Mouse (Mus musculus) megakaryocyte progenitor cell, adult 5-6 weeks (primary cell): ENCODE results near the gene Olfr578. TPM values are rescaled to one million over a fixed set of nuclear protein-coding genes. Genes with fewer than 3 reads are reported as not detected.

Experiments used
- ATAC-seq: replicated peaks from 2 replicates; pipeline ENCODE4 v1.8.0; 2016; ENCODE audit warnings: mild to moderate bottlenecking, moderate TSS enrichment, inconsistent platforms; ENCODE audit not compliant: poor library complexity
- total RNA-seq, 2 experiments: library from RNA; stranded (forward) in 1 of 2; stranded (reverse) in 1 of 2; fragments of 157-497, 149-512 nt in 1 of 2; fragments of 200-1000 nt in 1 of 2; gene quantifications; 2 replicates each; pipeline versions ENCODE4 v1.2.3 to v1.2.4; 2015 to 2017

Olfr578 gene
- total RNA-seq (2015) (not detected in 2 replicates), total RNA-seq (2017) (not detected in 2 replicates)

DNA sequence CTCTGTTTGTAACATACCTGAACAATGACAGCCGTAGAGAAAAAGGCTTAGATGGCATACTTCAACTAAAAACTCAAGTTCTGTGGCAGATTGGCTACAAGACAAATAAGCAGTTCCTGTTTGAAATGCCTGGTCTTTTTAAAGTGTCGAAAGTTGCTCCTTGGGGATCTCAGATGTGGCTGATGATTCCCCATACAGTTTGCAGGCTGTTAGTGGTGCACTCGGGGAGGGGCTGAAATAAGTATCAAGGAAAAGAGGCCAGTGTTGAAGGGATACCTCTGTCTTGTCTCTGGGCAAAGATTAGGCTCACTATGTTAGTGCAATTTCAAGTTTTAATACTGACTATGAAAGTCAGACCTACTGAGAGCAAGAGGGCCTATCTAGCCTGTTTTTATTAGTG, at the start of gene Olfr578:
Gene Olfr578 (minus strand): TSS at position 101 of the 400 bp plus-strand sequence.
- ATAC-seq, result no peak

DNA sequence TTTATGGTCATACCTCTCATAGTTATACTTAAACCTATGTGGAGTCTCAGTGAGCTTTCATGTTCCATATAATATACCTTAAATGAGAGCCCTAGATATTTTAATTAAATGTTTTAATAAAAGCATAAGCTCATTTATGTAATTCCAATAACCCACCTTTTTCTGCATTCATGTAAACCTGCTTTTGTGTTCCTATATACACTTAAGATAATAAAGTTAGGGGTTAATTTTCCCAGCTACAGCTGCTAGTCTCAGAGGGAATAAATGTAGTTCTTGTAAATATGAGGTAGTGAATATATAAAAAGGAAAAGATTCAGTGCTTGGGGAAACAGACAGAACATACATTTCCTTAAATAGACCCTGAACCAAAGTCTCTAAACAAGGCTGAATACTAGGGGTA, 48.6 kb upstream of the Olfr578 start, which contains the start of gene Olfr582:
Gene Olfr582 (plus strand): TSS at position 301 of the 400 bp plus-strand sequence.
- no peak for ATAC-seq

DNA sequence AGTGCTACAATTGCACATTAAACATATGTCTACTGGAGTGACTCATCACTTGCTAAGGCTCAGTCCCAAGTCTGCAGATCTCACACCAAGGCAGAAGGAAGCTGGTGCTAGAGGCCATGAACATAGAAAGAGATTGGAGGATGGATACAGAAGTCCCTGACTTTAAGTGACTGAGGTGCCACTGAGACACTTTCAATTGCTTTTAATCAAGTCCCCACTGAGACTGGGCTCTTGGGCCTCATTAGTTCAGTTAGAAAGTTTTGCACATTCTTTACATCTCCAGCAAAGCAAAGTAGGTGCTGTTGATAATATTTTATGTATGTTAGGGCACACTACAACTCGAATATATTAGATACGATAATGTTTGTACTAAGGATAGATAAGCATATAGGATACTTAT, 13.3 kb downstream of the Olfr578 start, which contains the start of gene Olfr577:
Gene Olfr577 (minus strand): TSS at position 101 of the 400 bp plus-strand sequence.
- ATAC-seq, result no peak

DNA sequence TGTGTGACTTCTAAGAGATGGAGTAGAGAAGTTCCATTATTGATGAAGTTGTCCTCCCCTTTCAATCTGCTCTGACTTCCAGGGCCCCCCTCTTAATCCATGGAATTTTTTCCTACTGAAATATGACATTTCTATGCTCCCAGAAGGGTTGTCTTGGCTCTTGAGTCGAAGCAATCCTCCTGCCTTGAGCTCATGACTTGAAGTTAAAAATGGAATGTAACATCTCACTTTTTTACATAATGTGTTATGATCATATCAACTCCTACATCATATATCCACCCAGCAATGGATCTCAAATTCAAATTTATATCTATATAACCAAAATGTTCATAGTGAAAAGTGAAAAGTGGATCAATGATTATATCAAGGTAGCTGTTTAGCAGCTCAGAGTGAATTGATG, 14.7 kb downstream of the Olfr578 start:
- ATAC-seq, result no peak

DNA sequence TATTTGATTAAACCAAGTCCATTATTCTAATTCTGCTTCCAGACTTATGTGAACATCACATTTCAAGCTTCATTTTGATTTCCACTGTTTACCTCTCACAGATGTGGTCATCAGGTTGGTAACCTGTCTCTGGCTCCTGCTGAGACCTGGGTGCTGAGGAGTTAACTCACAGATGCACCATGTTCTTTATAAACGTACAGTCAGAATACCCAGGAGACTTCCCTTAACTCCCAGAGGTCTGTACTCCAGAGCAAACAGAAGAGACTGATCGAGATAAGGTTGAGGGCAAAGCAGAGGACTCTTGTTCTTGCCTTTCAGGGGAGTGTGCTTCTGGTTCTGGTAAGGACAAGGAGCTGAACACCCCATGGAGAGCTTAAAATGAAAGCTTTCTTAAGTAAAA, 26.8 kb downstream of the Olfr578 start, which contains the start of gene Olfr576:
Gene Olfr576 (plus strand): TSS at position 301 of the 400 bp plus-strand sequence.
- ATAC-seq, result no peak

DNA sequence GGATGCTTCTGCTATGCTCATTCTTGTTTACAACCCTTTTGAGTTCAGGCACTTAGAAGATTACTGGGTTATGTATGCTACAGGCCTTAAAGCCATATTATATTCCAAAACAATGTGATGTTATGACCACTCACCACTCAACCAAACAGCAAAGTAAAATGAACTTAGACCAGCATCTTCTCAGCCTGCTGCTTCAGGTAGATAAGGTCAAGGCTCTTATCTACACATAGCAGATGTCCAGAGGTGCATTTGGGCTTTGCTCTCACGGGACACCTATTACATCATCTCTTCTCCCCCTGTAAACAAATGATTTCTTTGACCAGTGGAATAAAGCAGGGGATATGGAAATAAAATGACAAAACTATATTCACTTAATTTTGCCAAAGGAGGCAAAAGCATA, 30.5 kb downstream of the Olfr578 start, which contains the start of gene Olfr575:
Gene Olfr575 (minus strand): TSS at position 183 of the 400 bp plus-strand sequence.
- no peak for ATAC-seq

DNA sequence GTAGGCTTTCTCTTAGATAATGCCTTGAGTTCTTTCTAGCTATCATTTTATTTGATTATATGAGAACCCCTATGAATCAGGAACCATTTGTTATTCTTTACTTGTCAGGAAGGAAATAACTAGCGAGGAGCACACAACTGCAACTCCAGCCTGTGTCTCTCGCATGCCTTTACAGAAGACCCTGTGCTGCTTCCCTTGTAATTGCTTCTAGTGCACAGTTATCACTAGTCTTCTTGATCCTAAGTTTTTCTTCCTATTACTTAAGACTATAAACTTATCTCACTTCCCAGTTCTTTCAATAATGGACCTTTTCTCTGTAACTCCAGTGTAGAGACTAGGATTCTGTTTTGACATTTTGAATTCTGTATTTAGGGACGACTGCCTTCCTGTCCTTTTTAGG, 31.0 kb downstream of the Olfr578 start:
- no peak for ATAC-seq

DNA sequence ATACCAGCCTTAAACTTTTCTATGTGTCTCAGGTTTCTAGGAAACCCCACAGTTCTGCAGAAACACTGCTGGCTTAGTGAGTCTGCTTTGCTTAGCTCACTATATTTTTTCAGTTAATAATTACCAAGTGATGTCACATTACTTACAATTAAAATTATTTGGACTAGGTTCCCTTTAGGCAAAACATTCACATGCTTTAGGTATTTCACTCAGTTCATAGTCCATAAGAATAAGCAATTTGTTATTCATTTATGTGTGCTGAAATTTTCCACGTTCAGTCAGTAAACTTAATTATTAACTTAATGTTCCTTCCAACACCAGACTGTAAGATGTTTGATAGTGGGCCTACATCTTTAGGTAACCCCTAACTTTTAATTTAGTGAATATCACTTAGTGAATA, 38.4 kb downstream of the Olfr578 start:
- ATAC-seq, result no peak

DNA sequence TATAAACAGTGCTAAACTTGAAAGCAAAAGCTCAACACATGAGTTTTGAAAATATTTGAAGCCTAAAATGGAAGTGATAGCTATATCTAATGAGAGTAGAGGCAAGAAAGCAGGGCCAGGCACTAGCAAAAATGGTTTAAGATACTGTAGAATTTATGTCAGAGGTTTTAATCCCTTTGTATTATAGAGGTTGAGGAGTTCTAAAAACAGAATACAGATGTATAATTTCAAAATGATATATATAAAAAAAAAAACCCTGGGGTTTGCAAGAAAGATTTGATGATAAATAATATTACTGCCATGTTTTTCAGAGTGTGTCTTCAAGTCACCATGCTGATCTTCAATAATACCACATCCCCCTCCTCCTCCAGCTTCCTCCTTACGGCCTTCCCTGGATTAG, 41.0 kb downstream of the Olfr578 start, which contains the start of gene Olfr574:
Gene Olfr574 (plus strand): TSS at position 301 of the 400 bp plus-strand sequence.
- ATAC-seq, result no peak

DNA sequence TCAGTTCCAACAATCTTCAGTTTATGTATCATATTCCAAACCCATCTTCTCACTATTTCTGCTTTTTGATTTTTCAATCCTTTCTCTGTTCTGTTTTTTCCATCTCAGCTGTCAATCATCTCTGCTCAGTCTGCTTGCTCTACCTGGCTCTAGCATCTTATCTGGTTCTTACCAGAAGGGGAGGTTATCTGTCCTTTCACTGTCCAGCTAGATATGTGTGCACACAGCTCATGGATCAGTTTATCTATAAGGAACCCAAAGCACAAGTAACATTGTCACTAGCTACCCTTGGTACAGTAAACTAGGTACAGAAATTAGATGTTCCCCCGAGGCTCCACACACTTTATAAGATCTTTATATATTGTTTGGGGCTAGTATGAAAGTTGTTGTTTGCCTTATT, 45.7 kb downstream of the Olfr578 start:
- no peak for ATAC-seq

DNA sequence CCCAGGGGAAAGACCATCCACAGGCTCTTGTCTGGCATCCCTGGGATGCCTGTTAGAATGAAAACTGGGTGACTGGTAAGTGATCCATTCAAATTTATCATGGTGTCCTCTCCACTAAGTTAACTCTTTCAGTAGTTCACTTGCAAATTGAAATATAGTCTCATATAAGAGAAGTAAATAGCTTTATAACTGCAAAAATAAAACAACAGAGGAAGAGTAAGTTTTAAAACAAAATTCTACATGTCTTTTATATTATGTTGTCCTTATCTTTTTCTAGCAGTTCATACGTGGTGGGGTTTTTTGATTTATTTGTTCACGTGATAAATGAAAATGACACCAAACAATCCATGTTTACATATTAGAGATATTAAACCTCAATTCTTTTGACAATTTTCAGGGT, 46.6 kb downstream of the Olfr578 start, which contains the start of gene Olfr573-ps1:
Gene Olfr573-ps1 (minus strand): TSS at position 101 of the 400 bp plus-strand sequence.
- ATAC-seq, result no peak

Other genes starting within 250 kb of the Olfr578 start
- not detected in 2 replicates for gene Olfr560, start 230.0 kb downstream of the Olfr578 start, total RNA-seq (2015)
- gene Olfr560, start 230.0 kb downstream of the Olfr578 start, total RNA-seq (2017), result not detected in 2 replicates
- gene Olfr78, start 229.9 kb downstream of the Olfr578 start, total RNA-seq (2015), result not detected in 2 replicates
- gene Olfr78, start 229.9 kb downstream of the Olfr578 start, total RNA-seq (2017), result not detected in 2 replicates
- gene Olfr561, start 218.1 kb downstream of the Olfr578 start, total RNA-seq (2015), result not detected in 2 replicates
- gene Olfr561, start 218.1 kb downstream of the Olfr578 start, total RNA-seq (2017), result not detected in 2 replicates
- gene Olfr564, start 185.8 kb downstream of the Olfr578 start, total RNA-seq (2015), result not detected in 2 replicates
- gene Olfr564, start 185.8 kb downstream of the Olfr578 start, total RNA-seq (2017), result not detected in 2 replicates
- gene Olfr566, start 130.6 kb downstream of the Olfr578 start, total RNA-seq (2015), result not detected in 2 replicates
- not detected in 2 replicates for gene Olfr566, start 130.6 kb downstream of the Olfr578 start, total RNA-seq (2017)
- not detected in 2 replicates for gene Olfr568, start 112.2 kb downstream of the Olfr578 start, total RNA-seq (2015)
- not detected in 2 replicates for gene Olfr568, start 112.2 kb downstream of the Olfr578 start, total RNA-seq (2017)
- not detected in 2 replicates for gene Olfr569, start 98.4 kb downstream of the Olfr578 start, total RNA-seq (2015)
- gene Olfr569, start 98.4 kb downstream of the Olfr578 start, total RNA-seq (2017), result not detected in 2 replicates
- not detected in 2 replicates for gene Olfr570, start 94.7 kb downstream of the Olfr578 start, total RNA-seq (2015)
- gene Olfr570, start 94.7 kb downstream of the Olfr578 start, total RNA-seq (2017), result not detected in 2 replicates
- gene Olfr571, start 71.8 kb downstream of the Olfr578 start, total RNA-seq (2015), result not detected in 2 replicates
- not detected in 2 replicates for gene Olfr571, start 71.8 kb downstream of the Olfr578 start, total RNA-seq (2017)
- not detected in 2 replicates for gene Olfr572, start 64.9 kb downstream of the Olfr578 start, total RNA-seq (2015)
- not detected in 2 replicates for gene Olfr572, start 64.9 kb downstream of the Olfr578 start, total RNA-seq (2017)
- gene Olfr573-ps1, start 46.7 kb downstream of the Olfr578 start, total RNA-seq (2015), result not detected in 2 replicates
- gene Olfr573-ps1, start 46.7 kb downstream of the Olfr578 start, total RNA-seq (2017), result not detected in 2 replicates
- gene Olfr574, start 40.9 kb downstream of the Olfr578 start, total RNA-seq (2015), result not detected in 2 replicates
- gene Olfr574, start 40.9 kb downstream of the Olfr578 start, total RNA-seq (2017), result not detected in 2 replicates
- not detected in 2 replicates for gene Olfr575, start 30.5 kb downstream of the Olfr578 start, total RNA-seq (2015)
- not detected in 2 replicates for gene Olfr575, start 30.5 kb downstream of the Olfr578 start, total RNA-seq (2017)
- not detected in 2 replicates for gene Olfr576, start 26.7 kb downstream of the Olfr578 start, total RNA-seq (2015)
- not detected in 2 replicates for gene Olfr576, start 26.7 kb downstream of the Olfr578 start, total RNA-seq (2017)
- not detected in 2 replicates for gene Olfr577, start 13.4 kb downstream of the Olfr578 start, total RNA-seq (2015)
- not detected in 2 replicates for gene Olfr577, start 13.4 kb downstream of the Olfr578 start, total RNA-seq (2017)
- gene Olfr582, start 48.7 kb upstream of the Olfr578 start, total RNA-seq (2015), result not detected in 2 replicates
- gene Olfr582, start 48.7 kb upstream of the Olfr578 start, total RNA-seq (2017), result not detected in 2 replicates
- not detected in 2 replicates for gene Olfr583, start 62.0 kb upstream of the Olfr578 start, total RNA-seq (2015)
- not detected in 2 replicates for gene Olfr583, start 62.0 kb upstream of the Olfr578 start, total RNA-seq (2017)
- not detected in 2 replicates for gene Olfr584, start 92.6 kb upstream of the Olfr578 start, total RNA-seq (2015)
- not detected in 2 replicates for gene Olfr584, start 92.6 kb upstream of the Olfr578 start, total RNA-seq (2017)
- gene Olfr585, start 108.4 kb upstream of the Olfr578 start, total RNA-seq (2015), result not detected in 2 replicates
- not detected in 2 replicates for gene Olfr585, start 108.4 kb upstream of the Olfr578 start, total RNA-seq (2017)
- not detected in 2 replicates for gene Olfr586, start 136.3 kb upstream of the Olfr578 start, total RNA-seq (2015)
- not detected in 2 replicates for gene Olfr586, start 136.3 kb upstream of the Olfr578 start, total RNA-seq (2017)
- not detected in 2 replicates for gene Olfr588-ps1, start 151.6 kb upstream of the Olfr578 start, total RNA-seq (2015)
- gene Olfr588-ps1, start 151.6 kb upstream of the Olfr578 start, total RNA-seq (2017), result not detected in 2 replicates
- gene Olfr589, start 167.0 kb upstream of the Olfr578 start, total RNA-seq (2015), result not detected in 2 replicates
- gene Olfr589, start 167.0 kb upstream of the Olfr578 start, total RNA-seq (2017), result not detected in 2 replicates
- gene Olfr591, start 189.0 kb upstream of the Olfr578 start, total RNA-seq (2015), result not detected in 2 replicates
- gene Olfr591, start 189.0 kb upstream of the Olfr578 start, total RNA-seq (2017), result not detected in 2 replicates
- not detected in 2 replicates for gene Olfr592, start 195.5 kb upstream of the Olfr578 start, total RNA-seq (2015)
- not detected in 2 replicates for gene Olfr592, start 195.5 kb upstream of the Olfr578 start, total RNA-seq (2017)
- not detected in 2 replicates for gene Olfr593, start 222.5 kb upstream of the Olfr578 start, total RNA-seq (2015)
- not detected in 2 replicates for gene Olfr593, start 222.5 kb upstream of the Olfr578 start, total RNA-seq (2017)
- gene Olfr594, start 227.7 kb upstream of the Olfr578 start, total RNA-seq (2015), result not detected in 2 replicates
- gene Olfr594, start 227.7 kb upstream of the Olfr578 start, total RNA-seq (2017), result not detected in 2 replicates